Mouse (Mus musculus) E14TG2a.4 (cell line): Measurements from ENCODE around the gene Mtap.

ENCODE experiments used
- CTCF ChIP-seq: conservative IDR thresholded peaks from 2 replicates; pipeline ENCODE4 v1.5.1; 2014; ENCODE audit warnings: low read length
- POU5F1 ChIP-seq: IDR thresholded peaks from 2 replicates; pipeline ENCODE4 v1.6.1; 2014; ENCODE audit warnings: low read length, borderline replicate concordance

DNA sequence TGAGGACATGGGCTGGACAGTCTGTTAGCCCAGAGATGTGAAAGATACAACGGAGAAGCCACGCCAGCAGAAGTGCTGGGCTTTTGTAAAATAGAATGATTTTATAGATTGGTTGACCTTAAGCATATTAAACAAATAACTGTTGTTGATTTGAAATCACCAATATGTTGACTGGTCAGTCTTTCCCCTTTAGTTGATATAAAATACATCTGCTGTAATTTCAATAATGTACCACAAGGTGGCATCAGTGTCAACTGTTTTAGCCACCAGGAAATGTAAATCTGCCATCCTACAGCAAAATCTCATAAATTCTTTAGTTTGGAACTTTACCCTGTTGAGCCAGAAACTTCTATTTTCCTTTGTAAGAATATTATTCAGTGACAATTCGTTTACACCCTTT, 9.4 kb downstream of the Mtap start:
- TF ChIP-seq CTCF: peak; percentile 50
- no peak for TF ChIP-seq POU5F1
